In genomic region chr8:127190350-127190749, GRCm38 (mm10) we compare ENCODE assay signal across 9 mouse cellular contexts.
DNase-seq lines count a peak whose midpoint lies in the region; ATAC-seq and TF ChIP-seq lines count a peak whose summit lies in the region.
"Had no signal": no experiment of that assay in that cellular context is flagged by ENCODE, and none has a peak within 500 bp of the region (broad histone marks: within the 10 kb centered on the region; RNA-seq: fewer than 3 reads in every experiment).

No protein-coding gene starts in this region.

- H3K9ac ChIP-seq in forebrain, postnatal 0 days: no peak overlapping the region
- no peak overlapping the region for H3K9ac ChIP-seq in liver, embryonic 11.5 days (ENCODE audit: low read depth, low read length)

- H3K36me3 ChIP-seq in forebrain, postnatal 0 days (ENCODE audit: insufficient read depth): no peaks in the 10 kb centered on the region
- no peaks in the 10 kb centered on the region for H3K36me3 ChIP-seq in liver, embryonic 11.5 days (ENCODE audit: control insufficient read depth, insufficient read depth, low read length)

- no peaks in the 10 kb centered on the region for H3K9me3 ChIP-seq in forebrain, postnatal 0 days (ENCODE audit: low read length)
- no peaks in the 10 kb centered on the region for H3K9me3 ChIP-seq in liver, embryonic 11.5 days (ENCODE audit: control insufficient read depth, low read length)
- H3K9me3 ChIP-seq: megakaryocyte, embryonic 14.5 days had no signal

- H3K27me3 ChIP-seq in forebrain, postnatal 0 days (ENCODE audit: insufficient read depth, low read length): no peaks in the 10 kb centered on the region
- H3K27me3 ChIP-seq in liver, embryonic 11.5 days (replicated peaks; ENCODE audit: control insufficient read depth, insufficient read depth, low read length): no peaks in the 10 kb centered on the region

- peak; percentile 92 for TF ChIP-seq CTCF in forebrain, postnatal 0 days (IDR thresholded peaks at IDR 0.05; ENCODE audit: low read depth)

- no peak overlapping the region for H3K27ac ChIP-seq in forebrain, postnatal 0 days (ENCODE audit: low read depth, low read length)
- no peak overlapping the region for H3K27ac ChIP-seq in liver, embryonic 11.5 days (ENCODE audit: low read depth, low read length)

- no peak overlapping the region for H3K4me3 ChIP-seq in forebrain, postnatal 0 days (ENCODE audit: low read depth, low read length)
- H3K4me3 ChIP-seq in liver, embryonic 11.5 days (ENCODE audit: low read depth, low read length): no peak overlapping the region
- H3K4me3 ChIP-seq: megakaryocyte, embryonic 14.5 days had no signal

- no peak overlapping the region for H3K4me2 ChIP-seq in forebrain, postnatal 0 days (ENCODE audit: low read depth)
- no peak overlapping the region for H3K4me2 ChIP-seq in liver, embryonic 11.5 days

- ATAC-seq in forebrain, postnatal 0 days: peak; percentile 38; the same call in 1 of the 2 replicates
- no peak for ATAC-seq in liver, embryonic 11.5 days (replicated peaks; ENCODE audit: low FRiP score)

- peak; percentile 57 for DNase-seq in ovary, postnatal 14 days (ENCODE audit: low spot score)
- no peak for DNase-seq in ovary, postnatal 10 days (ENCODE audit: low spot score)
- peak; percentile 17 to 50 for DNase-seq in adrenal gland, postnatal 36 days
- DNase-seq in forebrain, postnatal 0 days: peak; percentile 90
- peak; percentile 77 for DNase-seq in kidney, postnatal 10 days
- peak; percentile 40 for DNase-seq in liver, embryonic 11.5 days (ENCODE audit: low spot score)
- peak; percentile 83 for DNase-seq in retina, postnatal 1 day
- no peak for DNase-seq in ovary, postnatal 36 days (ENCODE audit: low spot score)

- H3K4me1 ChIP-seq in forebrain, postnatal 0 days (ENCODE audit: insufficient read depth): 0 out of 2 replicates have a peak, but pooled peaks cover 7% of the 10 kb centered on the region
- no peaks in the 10 kb centered on the region for H3K4me1 ChIP-seq in liver, embryonic 11.5 days (replicated peaks; ENCODE audit: control insufficient read depth, insufficient read depth, low read length)
- H3K4me1 ChIP-seq: megakaryocyte, embryonic 14.5 days had no signal

- 27% methylated on average over 7 of the region's 7 CpGs for WGBS in forebrain, postnatal 0 days
- 39% methylated on average over 7 of the region's 7 CpGs for WGBS in liver, embryonic 11.5 days

Comparison
In these comparisons a context has a peak if more than half of its experiments do, and no peak if none do; other contexts are left out.
1. DNase-seq: peak in ovary, postnatal 14 days (single experiment), adrenal gland, postnatal 36 days (2 of 2), forebrain, postnatal 0 days (single experiment), kidney, postnatal 10 days (single experiment), liver, embryonic 11.5 days (single experiment) and retina, postnatal 1 day (single experiment); none in ovary, postnatal 10 days (single experiment) and ovary, postnatal 36 days (single experiment).